Comparison of ENCODE assay signal across 14 mouse cellular contexts in the genomic region with DNA sequence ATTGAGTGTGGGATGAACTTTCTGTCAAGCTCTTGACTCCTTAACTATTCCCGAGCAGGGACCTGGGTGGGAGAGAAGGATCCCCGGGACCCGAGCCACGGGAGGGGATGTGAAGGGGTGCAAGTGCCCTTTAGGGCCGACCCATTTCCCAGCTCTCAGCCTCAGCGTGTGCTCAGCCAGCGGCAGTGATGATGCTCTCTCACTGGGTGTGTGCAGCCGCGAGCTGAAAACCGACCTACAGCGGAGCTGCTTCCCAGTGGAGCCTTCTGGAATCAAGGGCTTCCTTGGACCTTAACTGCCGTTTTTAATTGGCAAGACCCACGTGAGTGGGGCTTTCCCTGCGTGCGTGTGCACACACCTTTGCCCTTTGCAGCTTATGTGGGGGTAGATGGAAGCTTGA. TPM values are rescaled to one million over a fixed set of nuclear protein-coding genes. Genes with fewer than 3 reads are reported as not detected.
DNase-seq lines count a peak whose midpoint lies in the region; ATAC-seq and TF ChIP-seq lines count a peak whose summit lies in the region.
"Had no signal": no experiment of that assay in that cellular context is flagged by ENCODE, and none has a peak within 500 bp of the region (broad histone marks: within the 10 kb centered on the region; RNA-seq: fewer than 3 reads in every experiment).

No protein-coding gene starts in this region.

- WGBS in kidney, postnatal 0 days = 42% methylated on average over 15 of the region's 15 CpGs

- intact Hi-C loops in heart, postnatal 36 days (cut with DNase I) = no loop called here

- H3K27me3 ChIP-seq in kidney, postnatal 0 days (ENCODE audit: insufficient read depth, low read length) = no peaks in the 10 kb centered on the region
- H3K27me3 ChIP-seq: lung, embryonic 15.5 days; midbrain, embryonic 12.5 days had no signal

- no peak for ATAC-seq in kidney, postnatal 0 days (replicated peaks; ENCODE audit: low FRiP score, low read depth)
- ATAC-seq in CD4-positive, CD25-positive, alpha-beta regulatory T cell, adult 4 months = peak; percentile 26
- ATAC-seq in inflammation-experienced regulatory T-cells, adult 6 months = peak; percentile 17
- ATAC-seq: forebrain, postnatal 0 days had no signal

- H3K9me3 ChIP-seq in kidney, postnatal 0 days (replicated peaks; ENCODE audit: low read length) = no peaks in the 10 kb centered on the region
- H3K9me3 ChIP-seq: lung, embryonic 15.5 days; midbrain, embryonic 12.5 days had no signal

- H3K27ac ChIP-seq in kidney, postnatal 0 days = peak overlapping the region; percentile 72
- H3K27ac ChIP-seq: hindbrain, postnatal 0 days; lung, embryonic 15.5 days; midbrain, embryonic 12.5 days had no signal

- peak overlapping the region; percentile 50 for H3K4me2 ChIP-seq in kidney, postnatal 0 days (ENCODE audit: low read length)
- H3K4me2 ChIP-seq: lung, embryonic 15.5 days; midbrain, embryonic 12.5 days had no signal

- no peak overlapping the region for H3K4me3 ChIP-seq in kidney, postnatal 0 days (replicated peaks; ENCODE audit: low read depth, low read length)
- H3K4me3 ChIP-seq: lung, embryonic 15.5 days; midbrain, embryonic 12.5 days had no signal

- H3K36me3 ChIP-seq in kidney, postnatal 0 days (ENCODE audit: insufficient read depth, low read length) = no peaks in the 10 kb centered on the region
- H3K36me3 ChIP-seq: lung, embryonic 15.5 days; midbrain, embryonic 12.5 days had no signal

- 0 out of 2 replicates have a peak, but pooled peaks cover 7% of the 10 kb centered on the region for H3K4me1 ChIP-seq in kidney, postnatal 0 days (replicated peaks; ENCODE audit: insufficient read depth, low read length)
- H3K4me1 ChIP-seq: midbrain, embryonic 12.5 days had no signal

- DNase-seq in heart, adult 11 months = peak; percentile 90
- DNase-seq in heart, postnatal 36 days = no peak
- DNase-seq in kidney, postnatal 0 days (ENCODE audit: low spot score) = no peak
- DNase-seq in kidney, postnatal 14 days = no peak
- DNase-seq in B cell, adult 2 months = no peak
- DNase-seq in left cerebral cortex, adult 18-20 months (ENCODE audit: low spot score in 2 of 2) = no peak
- DNase-seq: cerebellum, adult 9-11 months; forebrain, postnatal 0 days; thymus, adult 2 months had no signal

- H3K9ac ChIP-seq in kidney, postnatal 0 days (ENCODE audit: low read depth, low read length) = 0 out of 2 replicates have a peak overlapping the region, but pooled peaks have one; percentile 18
- H3K9ac ChIP-seq: forebrain, postnatal 0 days; lung, embryonic 15.5 days; midbrain, embryonic 12.5 days had no signal

- TF ChIP-seq CTCF in kidney, postnatal 0 days (IDR thresholded peaks at IDR 0.05; ENCODE audit: low read depth) = no peak

RNA-seq across cellular contexts. Expression of a gene that starts 13.2 kb away (rescaled TPM):
- total RNA-seq in heart, postnatal 36 days (2021) = 1 to 10 TPM; 1.3 to 1.9 TPM
- polyA plus RNA-seq in kidney, postnatal 0 days (2015; fragmentation: Nextera tagmentation; extraction: Ambion mirVana) = 6.0 and 6.2 TPM in 2 replicates
- polyA plus RNA-seq in CD4-positive, CD25-positive, alpha-beta regulatory T cell, adult 4 months (2017; shearing (Covaris generic)) = 10 to 100 TPM; 14.3 to 43.4 TPM
- polyA plus RNA-seq in inflammation-experienced regulatory T-cells, adult 6 months (2017; shearing (Covaris generic)) = 10 to 100 TPM; 15.5 to 45.9 (median 21.9) TPM
- total RNA-seq in left cerebral cortex, adult 18-20 months (2021) = 1 to 10 TPM; 1.3 to 1.7 TPM

RNA-seq across cellular contexts. Expression of a gene that starts 16.9 kb away (rescaled TPM):
- total RNA-seq in heart, postnatal 36 days (2021) = 10 to 100 TPM; 21.2 to 49.2 TPM
- polyA plus RNA-seq in kidney, postnatal 0 days (2015; fragmentation: Nextera tagmentation; extraction: Ambion mirVana) = 6.5 and 8.1 TPM in 2 replicates
- polyA plus RNA-seq in CD4-positive, CD25-positive, alpha-beta regulatory T cell, adult 4 months (2017; shearing (Covaris generic)) = 10 to 100 TPM; 60.6 to 85.0 TPM
- polyA plus RNA-seq in inflammation-experienced regulatory T-cells, adult 6 months (2017; shearing (Covaris generic)) = 100 to 1,000 TPM in 2 of 3 experiments, 10 to 100 TPM in 1; 70.9 to 111 (median 101) TPM
- total RNA-seq in left cerebral cortex, adult 18-20 months (2021) = 10 to 100 TPM; 12.8 to 16.1 TPM

RNA-seq across cellular contexts. Expression of a gene that starts 58.8 kb away (rescaled TPM):
- under 1 TPM; 0.14 to 0.17 TPM for total RNA-seq in heart, postnatal 36 days (2021)
- 0.18 and 0.26 TPM in 2 replicates for polyA plus RNA-seq in kidney, postnatal 0 days (2015; fragmentation: Nextera tagmentation; extraction: Ambion mirVana)
- not detected for polyA plus RNA-seq in CD4-positive, CD25-positive, alpha-beta regulatory T cell, adult 4 months (2017; shearing (Covaris generic))
- polyA plus RNA-seq in inflammation-experienced regulatory T-cells, adult 6 months (2017; shearing (Covaris generic)) = under 1 TPM in 1 of 3 experiments, not detected in 2; 0.21 TPM
- under 1 TPM; 0.19 to 0.21 TPM for total RNA-seq in left cerebral cortex, adult 18-20 months (2021)
- total RNA-seq: hindbrain, postnatal 0 days had no signal
